Mouse (Mus musculus): ENCODE measurements around the gene Slc16a1. TPM values are rescaled to one million over a fixed set of nuclear protein-coding genes. Genes with fewer than 3 reads are reported as not detected.

Slc16a1 gene
- polyA plus RNA-seq, 1 experiment from 2014 or later = 32.1 TPM

DNA sequence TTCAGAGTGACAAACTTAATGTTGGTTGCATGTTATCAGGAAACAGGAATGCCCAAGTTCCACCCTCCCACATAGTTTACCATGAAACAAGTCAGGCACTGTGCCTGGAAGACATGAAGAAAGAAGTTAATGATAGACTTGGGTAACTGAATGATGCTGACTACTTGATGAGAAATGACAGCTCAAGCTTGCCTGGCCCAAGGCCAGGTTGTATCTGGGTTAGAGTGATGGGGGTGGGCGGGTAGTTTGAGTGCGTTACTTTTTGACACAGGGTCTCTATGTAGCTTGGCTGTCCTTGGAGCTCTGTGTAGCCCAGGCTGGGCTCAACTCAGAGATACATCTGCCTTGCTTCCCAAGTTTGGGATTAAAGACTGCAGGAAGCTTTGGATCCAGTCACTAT, 20.2 kb downstream of the Slc16a1 start:
- TF ChIP-seq CTCF (IDR thresholded peaks at IDR 0.05; ENCODE audit: low read depth) (no peak), EP300 (optimal IDR thresholded peaks at IDR 0.05) (no peak)
- no peaks in the 10 kb centered on the region for H3K9me3 ChIP-seq (ENCODE audit: control insufficient read depth, low read length)
- 0 out of 2 replicates have a peak, but pooled peaks cover 4% of the 10 kb centered on the region for H3K36me3 ChIP-seq (ENCODE audit: control insufficient read depth, insufficient read depth, low read length)
- no peak overlapping the region for H3K9ac ChIP-seq (ENCODE audit: low read length)
- no peaks in the 10 kb centered on the region for H3K27me3 ChIP-seq (ENCODE audit: control insufficient read depth, insufficient read depth, low read length)
- DNase-seq (ENCODE audit: low spot score) = no peak
- no peaks in the 10 kb centered on the region for H3K4me1 ChIP-seq (replicated peaks; ENCODE audit: control insufficient read depth, insufficient read depth)
- ATAC-seq (ENCODE audit: low FRiP score, low TSS enrichment) = no peak
- H3K4me3 ChIP-seq (ENCODE audit: low read depth, low read length) = no peak overlapping the region
- WGBS = 81% methylated on average over 2 of the region's 2 CpGs
- H3K4me2 ChIP-seq (replicated peaks; ENCODE audit: low read depth) = no peak overlapping the region
- H3K27ac ChIP-seq (replicated peaks) = no peak overlapping the region

DNA sequence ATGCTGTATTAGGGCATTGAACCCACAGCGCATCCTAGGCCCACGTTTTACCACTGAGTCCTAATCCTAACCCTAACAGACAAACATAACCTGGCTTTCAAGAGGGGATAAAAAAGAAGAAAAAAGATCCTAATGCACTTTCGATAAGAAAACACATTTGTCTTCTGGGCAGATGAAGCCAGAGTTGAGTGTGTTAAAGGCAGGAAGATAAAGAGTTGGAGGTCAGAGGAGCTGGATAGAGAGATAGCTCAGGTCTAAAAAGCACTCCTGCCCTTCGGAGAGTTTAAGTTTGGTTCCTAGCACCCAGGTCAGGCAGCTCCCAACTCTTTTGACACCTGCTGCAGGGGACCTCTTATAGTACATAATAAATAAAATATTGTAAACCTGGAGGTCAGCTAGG, 21.3 kb downstream of the Slc16a1 start:
- no peak for DNase-seq (ENCODE audit: low spot score)
- Histone ChIP-seq H3K4me3 (ENCODE audit: low read depth, low read length) (no peak overlapping the region), H3K9ac (ENCODE audit: low read length) (no peak overlapping the region), H3K4me1 (replicated peaks; ENCODE audit: control insufficient read depth, insufficient read depth) (no peaks in the 10 kb centered on the region), H3K36me3 (ENCODE audit: control insufficient read depth, insufficient read depth, low read length) (0 out of 2 replicates have a peak, but pooled peaks cover 4% of the 10 kb centered on the region), H3K27ac (replicated peaks) (no peak overlapping the region), H3K4me2 (replicated peaks; ENCODE audit: low read depth) (no peak overlapping the region), H3K27me3 (ENCODE audit: control insufficient read depth, insufficient read depth, low read length) (no peaks in the 10 kb centered on the region), H3K9me3 (ENCODE audit: control insufficient read depth, low read length) (no peaks in the 10 kb centered on the region)
- no peak for ATAC-seq (ENCODE audit: low FRiP score, low TSS enrichment)
- 50% methylated on average over 4 of the region's 4 CpGs for WGBS
- TF ChIP-seq CTCF (IDR thresholded peaks at IDR 0.05; ENCODE audit: low read depth) = no peak
- TF ChIP-seq EP300 (optimal IDR thresholded peaks at IDR 0.05) = no peak

DNA sequence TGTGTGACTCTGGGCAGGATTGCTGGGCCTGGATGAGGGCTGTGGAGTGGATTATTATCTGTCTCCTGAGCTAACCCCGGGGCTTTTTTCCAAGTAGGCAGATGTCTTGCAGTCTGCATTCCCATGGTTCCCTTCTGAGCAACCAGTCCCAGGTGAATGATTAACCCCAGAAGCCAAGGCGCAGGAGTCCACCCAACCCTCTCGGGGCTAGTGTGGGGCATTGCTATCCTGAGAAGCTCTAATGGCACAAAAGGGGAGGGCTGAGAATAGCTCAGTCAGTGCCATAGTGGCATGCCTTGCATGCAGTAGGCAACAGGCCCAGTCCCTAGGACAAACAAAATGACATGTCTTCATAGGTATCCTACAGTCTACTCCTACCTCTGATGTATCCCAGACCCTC, 22.1 kb downstream of the Slc16a1 start:
- peak; percentile 68 for DNase-seq (ENCODE audit: low spot score)
- Histone ChIP-seq H3K4me1 (replicated peaks; ENCODE audit: control insufficient read depth, insufficient read depth) (no peaks in the 10 kb centered on the region), H3K27ac (replicated peaks) (no peak overlapping the region), H3K9me3 (ENCODE audit: control insufficient read depth, low read length) (no peaks in the 10 kb centered on the region), H3K36me3 (ENCODE audit: control insufficient read depth, insufficient read depth, low read length) (0 out of 2 replicates have a peak, but pooled peaks cover 4% of the 10 kb centered on the region), H3K27me3 (ENCODE audit: control insufficient read depth, insufficient read depth, low read length) (no peaks in the 10 kb centered on the region), H3K4me2 (replicated peaks; ENCODE audit: low read depth) (no peak overlapping the region), H3K4me3 (ENCODE audit: low read depth, low read length) (no peak overlapping the region), H3K9ac (ENCODE audit: low read length) (no peak overlapping the region)
- peak; percentile 76 for ATAC-seq (ENCODE audit: low FRiP score, low TSS enrichment)
- TF ChIP-seq CTCF (IDR thresholded peaks at IDR 0.05; ENCODE audit: low read depth) = no peak
- no peak for TF ChIP-seq EP300 (optimal IDR thresholded peaks at IDR 0.05)
- 66% methylated on average over 3 of the region's 3 CpGs for WGBS

DNA sequence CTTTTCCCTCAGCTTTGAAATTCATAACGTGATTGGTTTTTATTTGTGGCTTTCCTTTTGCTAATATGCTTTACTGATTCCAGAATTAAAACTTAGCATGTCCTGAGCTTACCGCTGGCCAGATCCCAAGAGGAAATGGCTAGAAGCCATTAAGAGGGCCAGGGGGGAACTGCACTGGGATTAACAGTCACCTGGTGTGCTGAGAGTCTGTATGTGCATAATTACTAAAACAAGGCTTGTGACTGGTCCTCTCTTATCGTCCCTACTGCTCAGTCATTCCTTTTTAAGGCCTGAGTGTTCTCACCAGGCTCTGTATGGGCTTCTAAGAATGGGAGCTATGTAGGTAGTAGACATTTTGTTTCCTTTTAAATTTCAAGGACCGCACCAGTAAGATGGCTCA, 23.5 kb downstream of the Slc16a1 start:
- peak; percentile 72 for ATAC-seq (ENCODE audit: low FRiP score, low TSS enrichment)
- no peaks in the 10 kb centered on the region for H3K4me1 ChIP-seq (replicated peaks; ENCODE audit: control insufficient read depth, insufficient read depth)
- no peak overlapping the region for H3K9ac ChIP-seq (ENCODE audit: low read length)
- 39% methylated on average over 4 of the region's 4 CpGs for WGBS
- no peak overlapping the region for H3K4me2 ChIP-seq (replicated peaks; ENCODE audit: low read depth)
- H3K27ac ChIP-seq (replicated peaks) = peak overlapping the region; percentile 40; the same call in 1 of the 2 replicates
- 0 out of 2 replicates have a peak, but pooled peaks cover 4% of the 10 kb centered on the region for H3K36me3 ChIP-seq (ENCODE audit: control insufficient read depth, insufficient read depth, low read length)
- TF ChIP-seq EP300 (optimal IDR thresholded peaks at IDR 0.05) (no peak), CTCF (IDR thresholded peaks at IDR 0.05; ENCODE audit: low read depth) (no peak)
- no peaks in the 10 kb centered on the region for H3K27me3 ChIP-seq (ENCODE audit: control insufficient read depth, insufficient read depth, low read length)
- DNase-seq (ENCODE audit: low spot score) = peak; percentile 35
- H3K9me3 ChIP-seq (ENCODE audit: control insufficient read depth, low read length) = no peaks in the 10 kb centered on the region
- H3K4me3 ChIP-seq (ENCODE audit: low read depth, low read length) = no peak overlapping the region

DNA sequence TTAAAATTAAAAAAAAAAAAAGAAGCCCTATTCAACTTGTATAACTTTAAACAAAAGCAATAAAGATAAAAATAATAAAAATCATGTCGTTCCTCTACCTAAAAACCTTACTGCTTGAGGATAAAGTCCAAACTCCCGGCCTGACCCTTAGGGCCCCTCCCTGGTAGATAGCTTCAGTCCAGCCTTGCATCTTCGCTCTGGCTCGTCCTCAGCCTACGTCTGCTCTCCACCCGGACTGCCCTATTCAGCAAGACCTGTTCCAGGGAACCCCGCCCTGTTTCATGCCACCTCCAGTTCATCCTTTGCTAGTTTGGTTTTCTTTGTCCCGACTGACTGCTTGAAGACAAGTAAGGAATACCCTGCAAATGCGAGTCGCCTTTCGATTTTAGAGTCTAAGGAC, 24.5 kb downstream of the Slc16a1 start:
- H3K27ac ChIP-seq (replicated peaks) = peak overlapping the region; percentile 70

DNA sequence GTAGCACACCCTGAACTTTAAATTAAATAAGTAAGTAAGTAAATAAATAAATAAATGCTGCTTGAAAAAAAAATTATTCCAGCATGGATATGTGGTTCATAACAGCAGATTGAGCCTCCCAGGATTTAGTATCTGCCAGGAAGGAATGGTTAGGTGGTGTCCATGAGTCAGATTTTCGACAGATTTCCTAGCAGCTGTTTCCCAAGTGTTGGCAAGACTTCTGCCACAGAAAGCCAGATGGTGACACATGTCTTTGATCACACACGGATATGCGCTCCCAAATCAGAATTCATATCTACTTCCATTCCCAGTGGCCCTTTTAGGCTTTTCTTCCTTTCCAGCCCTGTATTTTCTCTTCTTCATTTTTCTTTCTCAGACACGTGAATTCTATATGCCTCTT, 28.5 kb downstream of the Slc16a1 start:
- DNase-seq (ENCODE audit: low spot score) (no peak), ATAC-seq (ENCODE audit: low FRiP score, low TSS enrichment) (no peak)
- Histone ChIP-seq H3K4me1 (replicated peaks; ENCODE audit: control insufficient read depth, insufficient read depth) (peaks cover 6% of the 10 kb centered on the region), H3K36me3 (ENCODE audit: control insufficient read depth, insufficient read depth, low read length) (no peaks in the 10 kb centered on the region), H3K4me2 (replicated peaks; ENCODE audit: low read depth) (no peak overlapping the region), H3K9me3 (ENCODE audit: control insufficient read depth, low read length) (no peaks in the 10 kb centered on the region), H3K4me3 (ENCODE audit: low read depth, low read length) (no peak overlapping the region), H3K27ac (replicated peaks) (no peak overlapping the region), H3K9ac (ENCODE audit: low read length) (no peak overlapping the region), H3K27me3 (ENCODE audit: control insufficient read depth, insufficient read depth, low read length) (no peaks in the 10 kb centered on the region)
- 40% methylated on average over 4 of the region's 4 CpGs for WGBS
- TF ChIP-seq CTCF (IDR thresholded peaks at IDR 0.05; ENCODE audit: low read depth) (no peak), EP300 (optimal IDR thresholded peaks at IDR 0.05) (no peak)

More for the DNA sequence above, 24.5 kb downstream of the Slc16a1 start:
- no peaks in the 10 kb centered on the region for H3K9me3 ChIP-seq (ENCODE audit: control insufficient read depth, low read length)
- no peaks in the 10 kb centered on the region for H3K27me3 ChIP-seq (ENCODE audit: control insufficient read depth, insufficient read depth, low read length)
- H3K36me3 ChIP-seq (ENCODE audit: control insufficient read depth, insufficient read depth, low read length) = 0 out of 2 replicates have a peak, but pooled peaks cover under 1% of the 10 kb centered on the region
- WGBS = 63% methylated on average over 11 of the region's 11 CpGs
- ATAC-seq (ENCODE audit: low FRiP score, low TSS enrichment) (no peak), DNase-seq (ENCODE audit: low spot score) (no peak)
- no peaks in the 10 kb centered on the region for H3K4me1 ChIP-seq (replicated peaks; ENCODE audit: control insufficient read depth, insufficient read depth)
- H3K4me2 ChIP-seq (replicated peaks; ENCODE audit: low read depth) = no peak overlapping the region
- no peak for TF ChIP-seq CTCF (IDR thresholded peaks at IDR 0.05; ENCODE audit: low read depth)
- no peak for TF ChIP-seq EP300 (optimal IDR thresholded peaks at IDR 0.05)
- H3K4me3 ChIP-seq (ENCODE audit: low read depth, low read length) = no peak overlapping the region
- no peak overlapping the region for H3K9ac ChIP-seq (ENCODE audit: low read length)
